8 mouse cellular contexts compared by ENCODE assay signal in genomic region chr5:66697119-66697518, GRCm38 (mm10). TPM values are rescaled to one million over a fixed set of nuclear protein-coding genes. Genes with fewer than 3 reads are reported as not detected.
A peak's percentile ranks its signal among the peaks of the same experiment; 100 is the strongest.
DNase-seq lines count a peak whose midpoint lies in the region; ATAC-seq lines count a peak whose summit lies in the region.

No protein-coding gene starts in this region.

- H3K36me3 ChIP-seq in hindbrain, embryonic 11.5 days (ENCODE audit: control insufficient read depth, insufficient read depth, low read length), result no peaks in the 10 kb centered on the region

- no peaks in the 10 kb centered on the region for H3K27me3 ChIP-seq in hindbrain, embryonic 11.5 days (ENCODE audit: control insufficient read depth, insufficient read depth, low read length)

- no peak overlapping the region for H3K27ac ChIP-seq in hindbrain, embryonic 11.5 days (ENCODE audit: low read depth, low read length)

- H3K9ac ChIP-seq in hindbrain, embryonic 11.5 days (ENCODE audit: low read depth, low read length), result no peak overlapping the region

- no peak overlapping the region for H3K4me2 ChIP-seq in hindbrain, embryonic 11.5 days (replicated peaks; ENCODE audit: low read depth, low read length)

- no peaks in the 10 kb centered on the region for H3K4me1 ChIP-seq in hindbrain, embryonic 11.5 days (replicated peaks; ENCODE audit: control insufficient read depth, insufficient read depth, low read length)

- ATAC-seq in hindbrain, embryonic 11.5 days (ENCODE audit: low FRiP score), result no peak
- ATAC-seq in megakaryocyte progenitor cell, adult 5-6 weeks (replicated peaks; ENCODE audit: poor library complexity), result peak; percentile 80
- ATAC-seq in erythroid progenitor cell, adult 5-6 weeks (replicated peaks; ENCODE audit: low FRiP score, poor library complexity, severe bottlenecking), result no peak

- no peaks in the 10 kb centered on the region for H3K9me3 ChIP-seq in hindbrain, embryonic 11.5 days (ENCODE audit: control insufficient read depth, low read length)

- DNase-seq in adrenal gland, postnatal 10 days, result peak; percentile 67
- no peak for DNase-seq in adrenal gland, adult 8-10 months
- DNase-seq in ovary, postnatal 14 days (ENCODE audit: low spot score), result peak; percentile 41
- DNase-seq in ovary, postnatal 10 days (ENCODE audit: low spot score), result no peak
- peak; percentile 79 for DNase-seq in cerebellum, adult 9-10 months
- DNase-seq in hindbrain, embryonic 11.5 days (ENCODE audit: low spot score), result peak; percentile 87

- H3K4me3 ChIP-seq in hindbrain, embryonic 11.5 days (ENCODE audit: low read depth, low read length), result no peak overlapping the region

RNA-seq across cellular contexts. Expression of gene Uchl1, which starts 21.2 kb away (rescaled TPM):
- 100 to 1,000 TPM; 115 to 159 TPM for total RNA-seq in adrenal gland, postnatal 10 days (2021)
- total RNA-seq in adrenal gland, adult 8-10 months (2022), result 100 to 1,000 TPM in 2 of 4 experiments, 10 to 100 TPM in 2; 74.1 to 210 (median 151) TPM
- 421 and 428 TPM in 2 replicates for polyA plus RNA-seq in hindbrain, embryonic 11.5 days (2014; fragmentation: Nextera tagmentation; extraction: Ambion mirVana)
- 0.96 TPM in 1 of 2 replicates, not detected in the other for total RNA-seq in megakaryocyte progenitor cell, adult 5-6 weeks (2015)
- total RNA-seq in megakaryocyte progenitor cell, adult 5-6 weeks (2017), result 0.27 TPM in 1 of 2 replicates, not detected in the other
- total RNA-seq in erythroid progenitor cell, adult 5-6 weeks (2015; ENCODE audit: low replicate concordance), result 7.2 TPM in 1 of 2 replicates, not detected in the other
- 0.39 TPM in 1 of 2 replicates, not detected in the other for total RNA-seq in erythroid progenitor cell, adult 5-6 weeks (2017; ENCODE audit: low replicate concordance)

RNA-seq across cellular contexts. Expression of gene Limch1, which starts 48.5 kb away (rescaled TPM):
- total RNA-seq in adrenal gland, postnatal 10 days (2021), result 100 to 1,000 TPM in 1 of 2 experiments, 10 to 100 TPM in 1; 69.5 to 100 TPM
- total RNA-seq in adrenal gland, adult 8-10 months (2022), result 100 to 1,000 TPM in 1 of 4 experiments, 10 to 100 TPM in 3; 68.6 to 110 (median 87.5) TPM
- polyA plus RNA-seq in hindbrain, embryonic 11.5 days (2014; fragmentation: Nextera tagmentation; extraction: Ambion mirVana), result 60.7 and 81.7 TPM in 2 replicates
- not detected in 2 replicates for total RNA-seq in megakaryocyte progenitor cell, adult 5-6 weeks (2015)
- not detected in 2 replicates for total RNA-seq in megakaryocyte progenitor cell, adult 5-6 weeks (2017)
- not detected in 2 replicates for total RNA-seq in erythroid progenitor cell, adult 5-6 weeks (2015; ENCODE audit: low replicate concordance)
- 0.39 TPM in 1 of 2 replicates, not detected in the other for total RNA-seq in erythroid progenitor cell, adult 5-6 weeks (2017; ENCODE audit: low replicate concordance)

Comparison
In these comparisons a context has a peak if more than half of its experiments do, and no peak if none do; other contexts are left out.
1. DNase-seq: peak in adrenal gland, postnatal 10 days (single experiment), ovary, postnatal 14 days (single experiment), cerebellum, adult 9-10 months (single experiment) and hindbrain, embryonic 11.5 days (single experiment); none in adrenal gland, adult 8-10 months (single experiment) and ovary, postnatal 10 days (single experiment).
2. RNA of gene Uchl1, which starts 21.2 kb away (total RNA-seq): 74.1 to 210 TPM in adrenal gland, adult 8-10 months and 115 to 159 TPM in adrenal gland, postnatal 10 days; 0.27 to 0.96 TPM in megakaryocyte progenitor cell, adult 5-6 weeks and 0.39 to 7.2 TPM in erythroid progenitor cell, adult 5-6 weeks; every median in the first group is over 4 times any median in the second.
3. RNA of gene Limch1, which starts 48.5 kb away (total RNA-seq): 69.5 to 100 TPM in adrenal gland, postnatal 10 days and 68.6 to 110 TPM in adrenal gland, adult 8-10 months; not detected in megakaryocyte progenitor cell, adult 5-6 weeks and 0.39 TPM in erythroid progenitor cell, adult 5-6 weeks; every median in the first group is over 10 times any median in the second.